Mouse (Mus musculus): ENCODE measurements around the gene Pde4d. TPM values are rescaled to one million over a fixed set of nuclear protein-coding genes. Genes with fewer than 3 reads are reported as not detected.

Pde4d gene
- total and polyA plus RNA-seq, 3 experiments: 18.5 to 18.8 TPM; not detected in 1

DNA sequence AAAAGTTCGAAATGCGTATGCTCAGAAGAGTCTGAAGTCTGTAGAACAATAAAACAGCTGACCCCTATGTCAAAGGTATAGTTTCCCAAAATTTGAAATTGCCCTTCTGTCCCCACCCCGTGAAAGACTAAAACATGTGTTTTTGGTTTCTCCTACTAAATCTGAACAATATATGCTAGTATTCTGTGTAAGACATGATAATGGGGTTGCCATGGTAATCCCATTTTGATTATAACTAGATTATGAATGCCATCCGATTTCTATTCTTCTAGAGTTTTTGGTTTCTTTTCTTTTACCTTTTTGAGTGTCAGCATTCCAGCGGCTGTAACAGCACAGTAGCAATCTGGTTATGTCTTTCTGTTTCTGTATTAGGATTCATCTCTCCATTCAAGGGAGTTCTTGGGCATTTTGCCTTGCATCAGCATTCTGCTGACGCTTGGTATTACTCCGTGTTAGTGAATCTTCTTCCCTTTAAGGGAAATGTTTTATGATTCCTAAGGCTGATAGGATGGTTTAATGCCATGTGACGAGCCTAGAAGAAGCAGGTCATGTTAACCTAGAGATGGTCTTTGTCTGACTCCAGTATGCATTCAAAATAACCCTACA, 1142.5 kb downstream of the Pde4d start:
- H3K4me1 ChIP-seq (ENCODE audit: control insufficient read depth in 1 of 2, insufficient read depth in 2 of 2, low read length in 2 of 2): no peaks in the 10 kb centered on the region
- no peak for TF ChIP-seq USF2 (IDR thresholded peaks at IDR 0.05; ENCODE audit: borderline replicate concordance in 1 of 2, insufficient read depth in 1 of 2, low read depth in 1 of 2, low read length in 2 of 2)
- TF ChIP-seq JUND (IDR thresholded peaks at IDR 0.05; ENCODE audit: low read depth, low read length): no peak
- no peak for TF ChIP-seq ZC3H11A (IDR thresholded peaks at IDR 0.05; ENCODE audit: low read depth, low read length)
- TF ChIP-seq KAT2A (conservative IDR thresholded peaks at IDR 0.05; ENCODE audit: low read depth, low read length): no peak
- TF ChIP-seq SMC3 (IDR thresholded peaks at IDR 0.05; ENCODE audit: low read depth, low read length): no peak
- no peak for TF ChIP-seq E2F4 (IDR thresholded peaks at IDR 0.05; ENCODE audit: borderline replicate concordance, low read depth, low read length)
- TF ChIP-seq MAX (IDR thresholded peaks at IDR 0.05; ENCODE audit: low read length): no peak
- TF ChIP-seq GABPA (IDR thresholded peaks at IDR 0.05; ENCODE audit: low read depth, low read length): no peak
- no peak for TF ChIP-seq ELF1 (IDR thresholded peaks at IDR 0.05; ENCODE audit: low read depth, low read length)
- no peak for TF ChIP-seq ZNF384 (IDR thresholded peaks at IDR 0.05; ENCODE audit: low read depth, low read length)
- no peak for TF ChIP-seq GATA1 (IDR thresholded peaks at IDR 0.05; ENCODE audit: low read depth, low read length)
- no peak for TF ChIP-seq USF1 (IDR thresholded peaks at IDR 0.05; ENCODE audit: low read depth, low read length)
- TF ChIP-seq RCOR1 (IDR thresholded peaks at IDR 0.05; ENCODE audit: low read depth, low read length): no peak
- no peak for TF ChIP-seq MYB (IDR thresholded peaks at IDR 0.05; ENCODE audit: low read depth, low read length)
- TF ChIP-seq TBP (IDR thresholded peaks at IDR 0.05; ENCODE audit: low read depth, low read length): no peak
- no peak for TF ChIP-seq UBTF (IDR thresholded peaks at IDR 0.05; ENCODE audit: borderline replicate concordance, insufficient read depth, low read depth, low read length)
- TF ChIP-seq POLR2AphosphoS5 (IDR thresholded peaks at IDR 0.05; ENCODE audit: borderline replicate concordance, low read depth, low read length): no peak
- H3K4me3 ChIP-seq (ENCODE audit: control insufficient read depth in 1 of 2, insufficient read depth in 1 of 2, low read depth in 2 of 2, low read length in 2 of 2): no peak overlapping the region
- no peak overlapping the region for H3K27ac ChIP-seq (ENCODE audit: control insufficient read depth, low read depth, low read length)
- DNase-seq (ENCODE audit: low read depth, low spot score): no peak
- no peaks in the 10 kb centered on the region for H3K79me2 ChIP-seq (ENCODE audit: control insufficient read depth, insufficient read depth, low read length, poor library complexity)
- no peaks in the 10 kb centered on the region for H3K9me3 ChIP-seq (replicated peaks; ENCODE audit: insufficient read depth, low read length)
- no peak overlapping the region for H3K9ac ChIP-seq (ENCODE audit: control insufficient read depth, low read depth, low read length, poor library complexity, severe bottlenecking)
- no peaks in the 10 kb centered on the region for H3K36me3 ChIP-seq (ENCODE audit: control insufficient read depth in 1 of 2, insufficient read depth in 2 of 2, low read length in 2 of 2)
- peaks cover 0 to 3% of the 10 kb centered on the region in 2 experiments; a peak in 2 of 4 replicates for H3K27me3 ChIP-seq (ENCODE audit: control insufficient read depth in 1 of 2, insufficient read depth in 2 of 2, low read length in 2 of 2)

DNA sequence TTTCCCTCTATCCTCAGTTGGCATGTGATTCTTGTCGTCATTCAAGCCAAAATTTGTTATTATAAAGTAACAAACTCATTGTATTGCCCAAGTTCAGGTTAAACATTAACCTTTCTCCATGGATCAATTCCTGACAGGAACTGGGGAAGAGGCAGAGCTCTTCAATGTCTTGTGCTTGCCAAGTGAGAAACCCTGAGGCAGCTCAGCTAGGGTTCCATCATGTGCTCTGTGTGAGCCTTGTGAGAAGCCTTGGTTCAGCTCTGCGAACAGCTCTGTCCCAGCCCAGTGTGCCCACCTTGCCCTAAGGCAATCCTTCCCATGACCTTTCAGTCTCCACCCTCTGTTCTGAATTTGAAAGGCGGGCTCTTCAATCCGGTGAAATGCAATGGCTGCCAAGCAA, 1150.0 kb downstream of the Pde4d start:
- Histone ChIP-seq H3K4me3 (ENCODE audit: control insufficient read depth in 1 of 2, insufficient read depth in 1 of 2, low read depth in 2 of 2, low read length in 2 of 2) (no peak overlapping the region), H3K9me3 (replicated peaks; ENCODE audit: insufficient read depth, low read length) (no peaks in the 10 kb centered on the region), H3K9ac (ENCODE audit: control insufficient read depth, low read depth, low read length, poor library complexity, severe bottlenecking) (no peak overlapping the region), H3K4me1 (ENCODE audit: control insufficient read depth in 1 of 2, insufficient read depth in 2 of 2, low read length in 2 of 2) (no peaks in the 10 kb centered on the region), H3K79me2 (ENCODE audit: control insufficient read depth, insufficient read depth, low read length, poor library complexity) (no peaks in the 10 kb centered on the region), H3K27ac (ENCODE audit: control insufficient read depth, low read depth, low read length) (no peak overlapping the region), H3K36me3 (ENCODE audit: control insufficient read depth in 1 of 2, insufficient read depth in 2 of 2, low read length in 2 of 2) (no peaks in the 10 kb centered on the region), H3K27me3 (ENCODE audit: control insufficient read depth in 1 of 2, insufficient read depth in 2 of 2, low read length in 2 of 2) (peaks cover 0 to 3% of the 10 kb centered on the region in 2 experiments; a peak in 3 of 4 replicates)
- no peak for TF ChIP-seq USF1 (IDR thresholded peaks at IDR 0.05; ENCODE audit: low read depth, low read length)
- no peak for TF ChIP-seq POLR2A (IDR thresholded peaks at IDR 0.05; ENCODE audit: control insufficient read depth in 1 of 2, insufficient read depth in 1 of 2, low read depth in 1 of 2, low read length in 2 of 2, poor library complexity in 1 of 2)
- no peak for TF ChIP-seq MAZ (IDR thresholded peaks at IDR 0.05; ENCODE audit: low read depth, low read length)
- no peak for TF ChIP-seq MAFK (IDR thresholded peaks at IDR 0.05; ENCODE audit: borderline replicate concordance, low read depth, low read length)
- no peak for TF ChIP-seq UBTF (IDR thresholded peaks at IDR 0.05; ENCODE audit: borderline replicate concordance, insufficient read depth, low read depth, low read length)
- no peak for TF ChIP-seq ELF1 (IDR thresholded peaks at IDR 0.05; ENCODE audit: low read depth, low read length)
- no peak for TF ChIP-seq ZNF384 (IDR thresholded peaks at IDR 0.05; ENCODE audit: low read depth, low read length)
- no peak for DNase-seq (ENCODE audit: low read depth, low spot score)

All from MEL (cell line).